Comparison of ENCODE assay signal across 7 mouse cellular contexts in the genomic region with DNA sequence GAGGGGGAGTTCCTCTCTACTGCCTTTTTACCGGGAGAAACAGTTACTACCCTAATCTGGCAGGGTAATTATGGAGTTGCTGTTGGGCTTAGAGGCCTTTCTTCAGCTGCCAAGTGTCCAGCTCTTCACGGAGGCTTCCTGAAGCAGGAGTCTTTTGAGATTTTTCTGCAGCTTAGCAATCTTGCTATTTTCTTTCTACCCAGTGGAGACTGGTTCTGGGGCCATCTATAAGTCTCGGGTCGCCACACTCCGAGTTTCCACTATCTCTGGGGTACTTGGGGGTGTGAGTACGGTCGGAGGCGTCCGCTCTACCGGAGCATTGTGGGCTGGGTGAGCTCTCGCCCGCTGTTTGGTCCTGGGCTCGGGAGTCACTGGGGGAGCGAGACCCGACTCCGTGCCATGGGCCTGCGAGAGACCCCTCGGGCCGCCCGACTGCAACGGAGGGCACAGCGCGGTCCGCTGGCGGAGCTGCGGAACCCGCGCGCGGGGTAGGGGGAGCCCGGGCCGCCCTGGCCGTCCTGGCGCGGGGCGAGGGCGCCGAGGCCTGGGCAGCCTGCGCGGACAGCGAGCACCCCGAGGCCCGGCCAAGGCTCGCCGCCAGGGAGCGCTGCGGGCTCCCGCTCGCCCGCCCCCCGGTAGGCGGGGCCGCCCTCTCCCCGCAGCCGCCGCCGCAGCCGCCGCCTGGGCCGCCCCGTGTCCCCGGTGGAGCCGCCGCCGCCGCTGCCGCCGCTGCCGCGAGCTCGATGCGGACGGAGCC. TPM values are rescaled to one million over a fixed set of nuclear protein-coding genes. Genes with fewer than 3 reads are reported as not detected.
DNase-seq lines count a peak whose midpoint lies in the region; ATAC-seq lines count a peak whose summit lies in the region.

TSS of gene Ankrd52 (plus strand) at position 661 of the 757 bp plus-strand sequence.

- peak; percentile 83 for ATAC-seq in inflammation-experienced regulatory T-cells, adult 6 months

- peak; percentile 94 to 95 for DNase-seq in adrenal gland, adult 18-20 months (ENCODE audit: low spot score in 2 of 2)
- peak; percentile 77 for DNase-seq in embryo, embryonic 10 days (ENCODE audit: low spot score)
- peak; percentile 90 for DNase-seq in gastrocnemius, postnatal 25 days
- peak; percentile 75 to 88 for DNase-seq in left cerebral cortex, postnatal 25 days (ENCODE audit: low spot score in 2 of 2)
- peak; percentile 79 for DNase-seq in mesoderm, embryonic 11.5 days (ENCODE audit: low read depth, low spot score)
- DNase-seq in right cerebral cortex, postnatal 4 days: peak; percentile 88

- intact Hi-C loops in left cerebral cortex, postnatal 25 days (cut with DNase I): loop anchor here (2.0 to 5.0 kb wide), 2 partner anchors 34 to 39 kb away; partner anchors contain the start of genes Cs, Nabp2 and Rnf41

RNA-seq across cellular contexts. Expression of gene Ankrd52, which starts in this region (rescaled TPM):
- 10 to 100 TPM; 61.7 to 61.8 TPM for total RNA-seq in adrenal gland, adult 18-20 months (2021)
- 10 to 100 TPM; 61.5 to 70.1 TPM for total RNA-seq in gastrocnemius, postnatal 25 days (2021)
- 1 to 10 TPM; 1.7 to 6.7 (median 3.6) TPM for polyA plus RNA-seq in inflammation-experienced regulatory T-cells, adult 6 months (2017; shearing (Covaris generic))
- total RNA-seq in left cerebral cortex, postnatal 25 days (2021): 10 to 100 TPM; 65.1 to 68.9 TPM

Comparison
In these comparisons a context has a peak if more than half of its experiments do, and no peak if none do; other contexts are left out.
1. Peak in every context shown above with its lines: DNase-seq and ATAC-seq.